Mouse (Mus musculus): ENCODE results near the gene Anapc5. TPM values are rescaled to one million over a fixed set of nuclear protein-coding genes. Genes with fewer than 3 reads are reported as not detected.

The Anapc5 gene
- polyA plus RNA-seq, 1 experiment = 326 TPM

- Histone ChIP-seq H3K4me3 (replicated peaks; ENCODE audit: insufficient read depth, low read depth, low read length) (no peak overlapping the region), H3K4me1 (ENCODE audit: control insufficient read depth, insufficient read depth, low read length) (peaks cover 19% of the 10 kb centered on the region), H3K27me3 (ENCODE audit: control insufficient read depth, insufficient read depth, low read length) (no peaks in the 10 kb centered on the region), H3K27ac (ENCODE audit: insufficient read depth, low read length) (peak overlapping the region; percentile 15)
- WGBS = 37% methylated on average over 17 of the region's 17 CpGs
- TF ChIP-seq POLR2A (IDR thresholded peaks at IDR 0.05; ENCODE audit: borderline replicate concordance, insufficient read depth, low read length) (no peak), CTCF (IDR thresholded peaks at IDR 0.05; ENCODE audit: borderline replicate concordance, insufficient read depth, low read depth, low read length) (no peak)
- DNase-seq = peak; percentile 57 to 63
Measured at GRCm38 (mm10) chr5:122798557-122799378, 22.4 kb downstream of the Anapc5 start.

- H3K4me3 ChIP-seq (replicated peaks; ENCODE audit: insufficient read depth, low read depth, low read length) = no peak overlapping the region
- 97% methylated on average over 3 of the region's 3 CpGs for WGBS
- TF ChIP-seq POLR2A (IDR thresholded peaks at IDR 0.05; ENCODE audit: borderline replicate concordance, insufficient read depth, low read length) = no peak
- no peak for TF ChIP-seq CTCF (IDR thresholded peaks at IDR 0.05; ENCODE audit: borderline replicate concordance, insufficient read depth, low read depth, low read length)
- H3K4me1 ChIP-seq (ENCODE audit: control insufficient read depth, insufficient read depth, low read length) = peaks cover 19% of the 10 kb centered on the region
- no peak for DNase-seq
- H3K27ac ChIP-seq (ENCODE audit: insufficient read depth, low read length) = no peak overlapping the region
- H3K27me3 ChIP-seq (ENCODE audit: control insufficient read depth, insufficient read depth, low read length) = no peaks in the 10 kb centered on the region
Measured at GRCm38 (mm10) chr5:122797866-122798265, 23.3 kb downstream of the Anapc5 start.

- H3K27ac ChIP-seq (ENCODE audit: insufficient read depth, low read length) = no peak overlapping the region
- WGBS = 94% methylated on average over 2 of the region's 2 CpGs
- H3K27me3 ChIP-seq (ENCODE audit: control insufficient read depth, insufficient read depth, low read length) = no peaks in the 10 kb centered on the region
- TF ChIP-seq POLR2A (IDR thresholded peaks at IDR 0.05; ENCODE audit: borderline replicate concordance, insufficient read depth, low read length) (no peak), CTCF (IDR thresholded peaks at IDR 0.05; ENCODE audit: borderline replicate concordance, insufficient read depth, low read depth, low read length) (no peak)
- no peaks in the 10 kb centered on the region for H3K4me1 ChIP-seq (ENCODE audit: control insufficient read depth, insufficient read depth, low read length)
- no peak for DNase-seq
- H3K4me3 ChIP-seq (replicated peaks; ENCODE audit: insufficient read depth, low read depth, low read length) = no peak overlapping the region
Measured at GRCm38 (mm10) chr5:122788696-122789095, 32.4 kb downstream of the Anapc5 start.

GRCm38 (mm10) chr5:122786035-122786819 is 34.9 kb downstream of the Anapc5 start:
- DNase-seq = no peak
- Histone ChIP-seq H3K4me1 (ENCODE audit: control insufficient read depth, insufficient read depth, low read length) (no peaks in the 10 kb centered on the region), H3K27me3 (ENCODE audit: control insufficient read depth, insufficient read depth, low read length) (no peaks in the 10 kb centered on the region), H3K4me3 (replicated peaks; ENCODE audit: insufficient read depth, low read depth, low read length) (no peak overlapping the region), H3K27ac (ENCODE audit: insufficient read depth, low read length) (no peak overlapping the region)
- TF ChIP-seq CTCF (IDR thresholded peaks at IDR 0.05; ENCODE audit: borderline replicate concordance, insufficient read depth, low read depth, low read length) (no peak), POLR2A (IDR thresholded peaks at IDR 0.05; ENCODE audit: borderline replicate concordance, insufficient read depth, low read length) (no peak)
- WGBS = 64% methylated on average over 12 of the region's 12 CpGs

- no peak overlapping the region for H3K4me3 ChIP-seq (replicated peaks; ENCODE audit: insufficient read depth, low read depth, low read length)
- no peak overlapping the region for H3K27ac ChIP-seq (ENCODE audit: insufficient read depth, low read length)
- DNase-seq = no peak
- TF ChIP-seq POLR2A (IDR thresholded peaks at IDR 0.05; ENCODE audit: borderline replicate concordance, insufficient read depth, low read length) (no peak), CTCF (IDR thresholded peaks at IDR 0.05; ENCODE audit: borderline replicate concordance, insufficient read depth, low read depth, low read length) (no peak)
- no peaks in the 10 kb centered on the region for H3K4me1 ChIP-seq (ENCODE audit: control insufficient read depth, insufficient read depth, low read length)
- no peaks in the 10 kb centered on the region for H3K27me3 ChIP-seq (ENCODE audit: control insufficient read depth, insufficient read depth, low read length)
- WGBS = 55% methylated on average over 14 of the region's 14 CpGs
Measured at GRCm38 (mm10) chr5:122783726-122784406, 37.3 kb downstream of the Anapc5 start.

- H3K4me3 ChIP-seq (replicated peaks; ENCODE audit: insufficient read depth, low read depth, low read length) = no peak overlapping the region
- H3K27ac ChIP-seq (ENCODE audit: insufficient read depth, low read length) = no peak overlapping the region
- 79% methylated on average over 1 of the region's 1 CpGs for WGBS
- no peak for DNase-seq
- peaks cover 5% of the 10 kb centered on the region; the same call in 1 of the 2 replicates for H3K4me1 ChIP-seq (ENCODE audit: control insufficient read depth, insufficient read depth, low read length)
- no peaks in the 10 kb centered on the region for H3K27me3 ChIP-seq (ENCODE audit: control insufficient read depth, insufficient read depth, low read length)
- TF ChIP-seq POLR2A (IDR thresholded peaks at IDR 0.05; ENCODE audit: borderline replicate concordance, insufficient read depth, low read length) (no peak), CTCF (IDR thresholded peaks at IDR 0.05; ENCODE audit: borderline replicate concordance, insufficient read depth, low read depth, low read length) (no peak)
Measured at GRCm38 (mm10) chr5:122782066-122782465, 39.1 kb downstream of the Anapc5 start.

GRCm38 (mm10) chr5:122780791-122781432 is 40.2 kb downstream of the Anapc5 start:
- Histone ChIP-seq H3K4me3 (replicated peaks; ENCODE audit: insufficient read depth, low read depth, low read length) (no peak overlapping the region), H3K4me1 (ENCODE audit: control insufficient read depth, insufficient read depth, low read length) (peaks cover 5% of the 10 kb centered on the region; the same call in 1 of the 2 replicates), H3K27ac (ENCODE audit: insufficient read depth, low read length) (no peak overlapping the region), H3K27me3 (ENCODE audit: control insufficient read depth, insufficient read depth, low read length) (no peaks in the 10 kb centered on the region)
- WGBS = 90% methylated on average over 19 of the region's 19 CpGs
- TF ChIP-seq POLR2A (IDR thresholded peaks at IDR 0.05; ENCODE audit: borderline replicate concordance, insufficient read depth, low read length) = no peak
- TF ChIP-seq CTCF (IDR thresholded peaks at IDR 0.05; ENCODE audit: borderline replicate concordance, insufficient read depth, low read depth, low read length) = 0 out of 2 replicates have a peak, but pooled peaks have one; percentile 12
- DNase-seq = no peak
